Mouse (Mus musculus) bone marrow, adult 2 months (tissue): ENCODE results near the gene Hid1.

Experiments
- CTCF ChIP-seq: fragments of 200-500 bp; IDR thresholded peaks from 2 replicates; pipeline ENCODE4 v1.5.1; 2011; ENCODE audit warnings: low read length, control low read depth; ENCODE audit not compliant: control insufficient read depth, insufficient read depth
- POLR2A ChIP-seq: fragments of 200-500 bp; IDR thresholded peaks from 2 replicates; pipeline ENCODE4 v1.6.1; 2011; ENCODE audit warnings: low read depth, mild to moderate bottlenecking, control low read depth, low read length, borderline replicate concordance; ENCODE audit not compliant: control insufficient read depth

DNA sequence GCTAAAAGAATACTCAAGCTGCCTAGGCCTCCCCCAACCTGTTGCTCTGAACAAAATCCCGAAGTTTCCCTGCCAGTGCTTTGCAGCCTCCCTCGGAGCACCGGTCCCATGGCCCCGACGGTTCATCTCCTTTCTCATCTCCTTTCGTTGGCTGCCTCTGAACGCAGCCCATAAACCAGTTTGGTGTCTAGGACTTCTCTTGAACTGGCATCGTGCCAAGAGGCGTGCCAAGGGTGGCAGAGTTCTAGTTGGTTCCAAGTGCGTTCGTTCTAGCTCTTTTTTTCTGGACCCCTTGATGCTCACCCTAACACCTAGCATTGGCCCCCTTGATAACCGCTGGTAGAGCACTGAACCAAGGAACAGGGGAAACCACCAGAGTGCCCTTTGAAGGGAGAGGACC lies 32.3 kb downstream of the Hid1 start:
- no peak for TF ChIP-seq POLR2A
- TF ChIP-seq CTCF: no peak
